Mouse (Mus musculus) hindbrain, embryonic 16.5 days (tissue): Measurements from ENCODE around the gene Igf2bp2. TPM values are rescaled to one million over a fixed set of nuclear protein-coding genes. Genes with fewer than 3 reads are reported as not detected.

Source experiments
- ATAC-seq: fragments of 200-750 bp; cut with Nextera tagmentation; 2 replicates; pipeline ENCODE4 v1.8.0; 2017; ENCODE audit warnings: moderate TSS enrichment, moderate library complexity
- H3K27ac ChIP-seq: fragments of 300-500 bp; sonication (generic); 2 replicates; pipeline ENCODE4 v1.5.1; 2014; ENCODE audit warnings: low read depth, mild to moderate bottlenecking, control low read depth, low read length, moderate library complexity
- H3K27me3 ChIP-seq: fragments of 300-500 bp; sonication (generic); replicated peaks from 2 replicates; pipeline ENCODE4 v1.6.1; 2014; ENCODE audit warnings: low read length; ENCODE audit not compliant: control insufficient read depth, insufficient read depth
- H3K36me3 ChIP-seq: fragments of 300-500 bp; sonication (generic); 2 replicates; pipeline ENCODE4 v1.6.1; 2014; ENCODE audit warnings: mild to moderate bottlenecking, low read length, moderate library complexity, mixed read lengths; ENCODE audit not compliant: control insufficient read depth, insufficient read depth
- H3K4me1 ChIP-seq: fragments of 300-500 bp; sonication (generic); 2 replicates; pipeline ENCODE4 v1.6.1; 2014; ENCODE audit warnings: low read depth, low read length; ENCODE audit not compliant: control insufficient read depth, insufficient read depth
- H3K4me2 ChIP-seq: fragments of 300-500 bp; sonication (generic); 2 replicates; pipeline ENCODE4 v1.6.1; 2014; ENCODE audit warnings: mild to moderate bottlenecking, low read length, control low read depth, moderate library complexity
- H3K4me3 ChIP-seq: fragments of 300-500 bp; sonication (generic); 2 replicates; pipeline ENCODE4 v1.5.1; 2014; ENCODE audit warnings: mild to moderate bottlenecking, low read length, control low read depth, moderate library complexity
- H3K9ac ChIP-seq: fragments of 300-500 bp; sonication (generic); 2 replicates; pipeline ENCODE4 v1.6.1; 2014; ENCODE audit warnings: low read depth, mild to moderate bottlenecking, control low read depth, low read length, moderate library complexity
- H3K9me3 ChIP-seq: fragments of 300-500 bp; sonication (generic); 2 replicates; pipeline ENCODE4 v1.6.1; 2014; ENCODE audit warnings: mild to moderate bottlenecking, low read length, moderate library complexity; ENCODE audit not compliant: control insufficient read depth
- WGBS: fragments of 180-500 bp; shearing (Covaris S2); extraction: QIAGEN DNeasy Blood & Tissue Kit; methylation state at CpG from one replicate; pipeline ENCODE4 v1.1.7; 2014; 5-methylcytosine and 5-hydroxymethylcytosine counted together
- polyA plus RNA-seq: library from polyadenylated mRNA; unstranded; fragments of >200 nt; fragmentation: Nextera tagmentation; extraction: Ambion mirVana; gene quantifications from 2 replicates; pipeline ENCODE4 v1.2.1, GENCODE M21; 2015

The Igf2bp2 gene
- polyA plus RNA-seq, 1 experiment from 2014 or later: 13.0 TPM

DNA sequence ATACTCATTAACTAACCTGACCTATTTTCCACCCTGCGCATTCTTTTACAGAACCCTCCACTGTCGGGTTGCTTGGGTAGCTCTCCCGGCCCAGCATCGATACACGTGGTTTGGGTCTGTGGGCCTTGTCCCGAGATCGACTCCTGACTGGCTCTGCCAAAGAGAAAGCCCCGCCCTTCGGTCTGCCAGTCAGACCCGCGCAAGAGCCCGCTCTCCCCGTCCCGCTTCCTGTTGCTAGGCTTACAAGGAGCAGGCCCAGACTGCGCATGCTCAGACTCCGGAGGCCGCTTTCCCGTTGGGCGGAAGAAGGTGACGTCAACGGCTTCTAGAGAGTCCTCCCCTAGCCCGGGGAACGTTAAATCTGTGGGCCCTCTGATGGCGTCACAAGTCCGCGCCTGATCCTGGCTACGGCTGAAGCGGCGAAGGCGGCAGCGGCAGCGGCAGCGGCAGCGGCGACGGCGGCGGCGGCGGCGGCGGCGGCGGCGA lies 154.0 kb downstream of the Igf2bp2 start, which contains the start of gene Senp2:
Gene Senp2 (plus strand): TSS at position 386 of the 486 bp plus-strand sequence.
- H3K9me3 ChIP-seq: no peaks in the 10 kb centered on the region
- H3K4me2 ChIP-seq: peak within 1 kb of the TSS; percentile 66
- peak within 1 kb of the TSS; percentile 85 for H3K9ac ChIP-seq
- peak; percentile 100 for ATAC-seq
- peak within 1 kb of the TSS; percentile 97 for H3K4me3 ChIP-seq
- peaks cover 15% of the 10 kb centered on the region for H3K4me1 ChIP-seq
- no peaks in the 10 kb centered on the region for H3K27me3 ChIP-seq
- WGBS: under 1% methylated on average over 38 of the region's 45 CpGs
- H3K36me3 ChIP-seq: no peaks in the 10 kb centered on the region
- peak within 1 kb of the TSS; percentile 81 for H3K27ac ChIP-seq

Other genes starting within 250 kb of the Igf2bp2 start
- 51.5 and 53.6 TPM in 2 replicates for gene Tmem41a, start 215.7 kb downstream of the Igf2bp2 start, polyA plus RNA-seq
- gene Liph, start 167.6 kb downstream of the Igf2bp2 start, polyA plus RNA-seq: 0.77 and 1.0 TPM in 2 replicates
- gene Senp2, start 153.8 kb downstream of the Igf2bp2 start, polyA plus RNA-seq: 43.1 and 45.5 TPM in 2 replicates
- gene Tra2b, start 102.7 kb upstream of the Igf2bp2 start, polyA plus RNA-seq: 222 and 235 TPM in 2 replicates